In genomic region chr2:152811336-152812165, GRCm38 (mm10) we compare ENCODE assay signal across 10 mouse cellular contexts. TPM values are rescaled to one million over a fixed set of nuclear protein-coding genes. Genes with fewer than 3 reads are reported as not detected.
DNase-seq lines count a peak whose midpoint lies in the region; ATAC-seq and TF ChIP-seq lines count a peak whose summit lies in the region.
"Had no signal": no experiment of that assay in that cellular context is flagged by ENCODE, and none has a peak within 500 bp of the region (broad histone marks: within the 10 kb centered on the region; RNA-seq: fewer than 3 reads in every experiment).

No protein-coding gene starts in this region.

- peaks cover 70% of the 10 kb centered on the region for H3K4me1 ChIP-seq in kidney, adult 2 months (ENCODE audit: control insufficient read depth, insufficient read depth, low read length)
- peaks cover 9% of the 10 kb centered on the region for H3K4me1 ChIP-seq in ES-Bruce4 (ENCODE audit: control insufficient read depth, insufficient read depth, low read length)
- H3K4me1 ChIP-seq in brown adipose tissue, adult 24 weeks (ENCODE audit: control insufficient read depth, insufficient read depth, insufficient read length, low read length), result peaks cover 36% of the 10 kb centered on the region
- H3K4me1 ChIP-seq in liver, embryonic 13.5 days (replicated peaks), result peaks cover 99% of the 10 kb centered on the region
- peaks cover 3% of the 10 kb centered on the region for H3K4me1 ChIP-seq in midbrain, embryonic 16.5 days (ENCODE audit: control insufficient read depth, insufficient read depth, low read length)

- H3K4me3 ChIP-seq in kidney, adult 2 months (ENCODE audit: insufficient read depth, low read depth, low read length), result no peak overlapping the region
- H3K4me3 ChIP-seq in ES-Bruce4 (ENCODE audit: low read depth, low read length), result no peak overlapping the region
- no peak overlapping the region for H3K4me3 ChIP-seq in brown adipose tissue, adult 24 weeks (ENCODE audit: insufficient read depth, low read depth, low read length)
- H3K4me3 ChIP-seq in liver, embryonic 13.5 days (replicated peaks), result peak overlapping the region; percentile 27
- H3K4me3 ChIP-seq in midbrain, embryonic 16.5 days (ENCODE audit: low read depth, low read length), result no peak overlapping the region
- H3K4me3 ChIP-seq: heart, embryonic 15.5 days had no signal

- no peak for TF ChIP-seq CTCF in kidney, adult 2 months (conservative IDR thresholded peaks at IDR 0.05; ENCODE audit: insufficient read depth, insufficient read length, low read depth, low read length)
- TF ChIP-seq CTCF in ES-Bruce4 (IDR thresholded peaks at IDR 0.05; ENCODE audit: low read depth, low read length), result no peak

- WGBS in kidney, adult 2 months, result 28% methylated on average over 3 of the region's 3 CpGs
- 52% methylated on average over 3 of the region's 3 CpGs for WGBS in liver, embryonic 13.5 days (ENCODE audit: insufficient replicate concordance)
- WGBS in midbrain, embryonic 16.5 days, result 47% methylated on average over 3 of the region's 3 CpGs

- no peaks in the 10 kb centered on the region for H3K36me3 ChIP-seq in kidney, adult 2 months (ENCODE audit: control insufficient read depth, insufficient read depth, low read length)
- H3K36me3 ChIP-seq in ES-Bruce4 (ENCODE audit: control insufficient read depth, insufficient read depth, low read length, poor library complexity, severe bottlenecking), result peaks cover 3% of the 10 kb centered on the region; the same call in 1 of the 2 replicates
- peaks cover 25% of the 10 kb centered on the region for H3K36me3 ChIP-seq in liver, embryonic 13.5 days
- H3K36me3 ChIP-seq in midbrain, embryonic 16.5 days (ENCODE audit: control insufficient read depth, insufficient read depth, low read length), result no peaks in the 10 kb centered on the region
- H3K36me3 ChIP-seq: heart, embryonic 15.5 days had no signal

- TF ChIP-seq POLR2A in kidney, adult 2 months (IDR thresholded peaks at IDR 0.05; ENCODE audit: low read depth, low read length), result no peak
- TF ChIP-seq POLR2A in ES-Bruce4 (IDR thresholded peaks at IDR 0.05; ENCODE audit: insufficient read depth, low read length), result no peak

- peak overlapping the region; percentile 11; the same call in 1 of the 2 replicates for H3K9ac ChIP-seq in ES-Bruce4 (ENCODE audit: low read depth, poor library complexity, severe bottlenecking)
- H3K9ac ChIP-seq in liver, embryonic 13.5 days, result peak overlapping the region; percentile 75
- no peak overlapping the region for H3K9ac ChIP-seq in midbrain, embryonic 16.5 days (ENCODE audit: low read depth, low read length)
- H3K9ac ChIP-seq: heart, embryonic 15.5 days had no signal

- H3K27me3 ChIP-seq in kidney, adult 2 months (replicated peaks; ENCODE audit: control insufficient read depth, insufficient read depth, low read length), result no peaks in the 10 kb centered on the region
- no peaks in the 10 kb centered on the region for H3K27me3 ChIP-seq in ES-Bruce4 (ENCODE audit: control insufficient read depth, insufficient read depth, low read length, poor library complexity, severe bottlenecking)
- no peaks in the 10 kb centered on the region for H3K27me3 ChIP-seq in liver, embryonic 13.5 days
- no peaks in the 10 kb centered on the region for H3K27me3 ChIP-seq in midbrain, embryonic 16.5 days (ENCODE audit: control insufficient read depth, insufficient read depth, low read depth, low read length)
- H3K27me3 ChIP-seq: heart, embryonic 15.5 days had no signal

- no peaks in the 10 kb centered on the region for H3K9me3 ChIP-seq in ES-Bruce4 (replicated peaks; ENCODE audit: control insufficient read depth, insufficient read depth, low read length, poor library complexity, severe bottlenecking)
- no peaks in the 10 kb centered on the region for H3K9me3 ChIP-seq in liver, embryonic 13.5 days (replicated peaks)
- H3K9me3 ChIP-seq in midbrain, embryonic 16.5 days (replicated peaks; ENCODE audit: control insufficient read depth, low read length, poor library complexity, severe bottlenecking), result no peaks in the 10 kb centered on the region
- H3K9me3 ChIP-seq: heart, embryonic 15.5 days had no signal

- TF ChIP-seq EP300 in ES-Bruce4 (IDR thresholded peaks at IDR 0.05; ENCODE audit: insufficient read depth, low read depth, low read length), result peak; percentile 70; the same call in 1 of the 2 replicates

- peak overlapping the region; percentile 66 for H3K4me2 ChIP-seq in liver, embryonic 13.5 days
- no peak overlapping the region for H3K4me2 ChIP-seq in midbrain, embryonic 16.5 days (ENCODE audit: low read length)
- H3K4me2 ChIP-seq: heart, embryonic 15.5 days had no signal

- DNase-seq in kidney, adult 2 months, result peak; percentile 49
- DNase-seq in kidney, adult 8-10 months, result no peak
- DNase-seq in liver, embryonic 13.5 days, result peak; percentile 80
- no peak for DNase-seq in embryo, embryonic 11 days
- DNase-seq in ovary, adult 18-20 months (ENCODE audit: low spot score), result no peak
- DNase-seq: adrenal gland, postnatal 25 days had no signal

- H3K27ac ChIP-seq in kidney, adult 2 months (ENCODE audit: insufficient read depth, low read depth, low read length), result peak overlapping the region; percentile 58
- peak overlapping the region; percentile 98 for H3K27ac ChIP-seq in ES-Bruce4 (ENCODE audit: insufficient read depth, low read length)
- peak overlapping the region; percentile 55 for H3K27ac ChIP-seq in brown adipose tissue, adult 24 weeks (replicated peaks; ENCODE audit: low read depth, low read length)
- peak overlapping the region; percentile 100 for H3K27ac ChIP-seq in liver, embryonic 13.5 days
- no peak overlapping the region for H3K27ac ChIP-seq in midbrain, embryonic 16.5 days (ENCODE audit: low read length)
- H3K27ac ChIP-seq: heart, embryonic 15.5 days had no signal

- peak; percentile 84 for ATAC-seq in liver, embryonic 13.5 days (ENCODE audit: low read depth)
- no peak for ATAC-seq in midbrain, embryonic 16.5 days

RNA-seq across cellular contexts. Expression of gene Bcl2l1, which starts 20.0 kb away (rescaled TPM):
- polyA plus RNA-seq in kidney, adult 2 months (2012; rRNA removed), result 126 and 129 TPM in 2 replicates
- polyA plus RNA-seq in ES-Bruce4 (2011; ENCODE audit: insufficient read depth, insufficient read length, low read depth, missing spikeins), result 108 TPM in 2 replicates
- 22.5 and 23.5 TPM in 2 replicates for polyA plus RNA-seq in brown adipose tissue, adult 24 weeks (2012; ENCODE audit: insufficient read depth, insufficient read length, missing spikeins)
- 148 and 164 TPM in 2 replicates for polyA plus RNA-seq in liver, embryonic 13.5 days (2015; fragmentation: Nextera tagmentation; extraction: Ambion mirVana)
- 186 and 194 TPM in 2 replicates for polyA plus RNA-seq in midbrain, embryonic 16.5 days (2015; fragmentation: Nextera tagmentation; extraction: Ambion mirVana)

RNA-seq across cellular contexts. Expression of gene Tpx2, which starts 36.2 kb away (rescaled TPM):
- polyA plus RNA-seq in kidney, adult 2 months (2012; rRNA removed), result 0.22 and 0.39 TPM in 2 replicates
- 183 TPM in 2 replicates for polyA plus RNA-seq in ES-Bruce4 (2011; ENCODE audit: insufficient read depth, insufficient read length, low read depth, missing spikeins)
- polyA plus RNA-seq in brown adipose tissue, adult 24 weeks (2012; ENCODE audit: insufficient read depth, insufficient read length, missing spikeins), result not detected in 2 replicates
- polyA plus RNA-seq in liver, embryonic 13.5 days (2015; fragmentation: Nextera tagmentation; extraction: Ambion mirVana), result 59.8 and 79.4 TPM in 2 replicates
- 10.5 and 11.1 TPM in 2 replicates for polyA plus RNA-seq in midbrain, embryonic 16.5 days (2015; fragmentation: Nextera tagmentation; extraction: Ambion mirVana)

RNA-seq across cellular contexts. Expression of gene Cox4i2, which starts 57.6 kb away (rescaled TPM):
- polyA plus RNA-seq in kidney, adult 2 months (2012; rRNA removed), result 2.9 and 3.1 TPM in 2 replicates
- polyA plus RNA-seq in ES-Bruce4 (2011; ENCODE audit: insufficient read depth, insufficient read length, low read depth, missing spikeins), result 0.94 and 1.1 TPM in 2 replicates
- 6.3 and 8.7 TPM in 2 replicates for polyA plus RNA-seq in brown adipose tissue, adult 24 weeks (2012; ENCODE audit: insufficient read depth, insufficient read length, missing spikeins)
- 1.1 and 1.2 TPM in 2 replicates for polyA plus RNA-seq in liver, embryonic 13.5 days (2015; fragmentation: Nextera tagmentation; extraction: Ambion mirVana)
- polyA plus RNA-seq in midbrain, embryonic 16.5 days (2015; fragmentation: Nextera tagmentation; extraction: Ambion mirVana), result 5.0 and 5.4 TPM in 2 replicates

Comparison
In these comparisons a context has a peak if more than half of its experiments do, and no peak if none do; other contexts are left out.
1. DNase-seq: peak in kidney, adult 2 months (single experiment) and liver, embryonic 13.5 days (single experiment); none in kidney, adult 8-10 months (0 of 2), embryo, embryonic 11 days (single experiment) and ovary, adult 18-20 months (single experiment).